Mouse (Mus musculus): Measurements from ENCODE around the gene Serping1.

GRCm38 (mm10) chr2:84772454-84772853 lies 2.8 kb downstream of the Serping1 start:
- no peak for TF ChIP-seq CTCF (IDR thresholded peaks at IDR 0.05; ENCODE audit: extremely low read depth, insufficient read depth, insufficient read length, insufficient replicate concordance)
- no peak for TF ChIP-seq POLR2A (IDR thresholded peaks at IDR 0.05; ENCODE audit: low read depth, low read length)
